Mouse (Mus musculus): Measurements from ENCODE around the gene Supt3.

The Supt3 gene

DNA sequence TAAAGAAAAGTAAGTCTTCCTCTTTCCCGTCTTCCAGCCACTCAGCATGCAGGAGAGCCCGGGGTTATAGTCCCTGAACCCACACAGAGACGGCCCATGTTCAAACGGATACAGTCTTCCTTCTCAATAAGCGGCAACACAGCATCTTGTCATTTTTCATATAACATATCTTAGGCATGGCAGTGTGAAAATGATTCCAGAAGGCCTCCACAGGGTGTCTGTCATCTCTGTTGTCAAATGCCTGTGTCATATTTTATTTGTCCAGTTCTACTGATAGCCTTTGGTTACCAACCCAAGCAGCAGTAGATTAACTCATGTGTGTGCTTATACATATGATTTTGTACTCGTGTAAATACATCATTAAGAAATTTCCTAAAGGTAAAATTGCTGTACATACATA, 270.3 kb downstream of the Supt3 start:
- no peak for DNase-seq (ENCODE audit: inconsistent age in 2 of 2, low spot score in 1 of 2)

DNA sequence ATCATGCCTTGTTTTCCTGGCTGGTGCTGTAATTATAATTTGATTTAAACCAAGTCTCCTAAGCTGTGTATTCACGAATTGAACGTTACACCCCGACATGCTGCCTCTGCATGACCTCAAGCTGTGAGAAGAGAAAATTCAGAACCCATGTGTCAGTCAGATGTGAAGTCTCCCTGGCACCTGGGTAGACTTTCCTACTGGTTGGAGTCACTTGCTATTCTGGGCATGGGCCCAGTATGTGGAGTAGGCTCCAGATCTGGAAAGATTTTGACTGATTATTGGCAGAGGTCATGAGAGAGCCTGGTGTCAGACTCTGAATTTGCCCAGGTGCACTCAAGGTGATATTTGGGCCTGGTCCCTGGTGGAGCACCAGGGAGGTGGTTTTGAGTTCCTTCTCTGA, 275.0 kb downstream of the Supt3 start:
- DNase-seq (ENCODE audit: inconsistent age in 2 of 2, low spot score in 1 of 2) = no peak

DNA sequence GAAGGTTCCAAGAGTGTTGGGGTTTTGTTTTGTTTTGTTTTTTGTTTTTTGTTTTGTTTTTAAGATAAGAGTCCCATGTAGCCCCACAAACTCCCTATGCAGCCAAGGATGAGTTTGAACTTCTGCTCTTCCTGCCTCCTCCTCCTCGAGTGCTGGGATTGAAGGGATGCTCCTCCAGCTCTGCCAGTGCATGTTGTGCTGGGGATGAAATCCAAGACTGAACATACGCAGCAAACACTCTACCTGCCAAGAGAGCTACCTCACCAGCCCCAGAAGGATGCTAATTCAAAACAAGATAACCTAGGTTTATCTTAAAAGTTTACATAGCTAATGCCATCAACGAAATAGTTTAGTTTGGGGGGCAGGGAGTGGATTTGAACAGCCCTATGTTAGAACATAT, 276.4 kb downstream of the Supt3 start:
- DNase-seq (ENCODE audit: inconsistent age in 2 of 2, low spot score in 1 of 2) = no peak

DNA sequence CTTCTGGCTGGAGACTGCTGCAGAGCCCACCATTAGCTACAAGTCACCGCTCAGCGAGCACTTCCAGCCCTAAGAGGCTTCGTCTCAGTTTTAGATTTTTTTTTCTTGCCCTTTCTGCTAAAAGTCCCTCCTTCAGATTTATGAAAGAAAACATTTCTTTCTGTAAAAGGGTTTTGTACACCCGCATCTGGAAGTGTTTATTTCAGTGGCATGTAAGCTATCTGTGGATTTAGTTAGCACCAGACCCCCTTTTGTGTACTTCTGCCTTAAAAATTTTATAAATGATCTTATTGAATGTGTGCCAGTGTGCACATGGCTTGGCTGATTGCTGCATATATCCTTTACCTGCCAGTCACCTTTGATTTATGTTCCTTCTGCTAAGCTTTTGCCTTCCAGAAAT, 277.6 kb downstream of the Supt3 start:
- DNase-seq (ENCODE audit: inconsistent age in 2 of 2, low spot score in 1 of 2) = no peak

DNA sequence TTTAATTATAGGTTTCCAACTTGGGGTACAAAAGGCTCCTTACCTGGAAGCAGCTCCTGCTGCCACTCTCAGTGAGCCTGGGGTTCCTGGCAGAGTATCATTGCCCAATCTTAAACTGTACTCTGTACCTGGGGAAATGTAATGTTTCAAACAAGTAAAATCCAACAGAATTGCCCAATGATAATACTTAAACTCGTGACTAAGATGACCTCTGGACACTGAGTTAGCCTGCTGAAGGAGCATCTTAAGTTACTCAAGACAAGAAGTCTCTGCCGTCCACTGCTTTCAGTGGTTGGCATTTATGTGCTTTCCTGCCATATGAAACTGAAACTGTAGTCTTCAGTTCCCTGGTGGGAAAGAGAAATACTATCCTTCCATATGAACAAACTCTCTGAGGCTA, 279.9 kb downstream of the Supt3 start:
- DNase-seq (ENCODE audit: inconsistent age in 2 of 2, low spot score in 1 of 2) = no peak

DNA sequence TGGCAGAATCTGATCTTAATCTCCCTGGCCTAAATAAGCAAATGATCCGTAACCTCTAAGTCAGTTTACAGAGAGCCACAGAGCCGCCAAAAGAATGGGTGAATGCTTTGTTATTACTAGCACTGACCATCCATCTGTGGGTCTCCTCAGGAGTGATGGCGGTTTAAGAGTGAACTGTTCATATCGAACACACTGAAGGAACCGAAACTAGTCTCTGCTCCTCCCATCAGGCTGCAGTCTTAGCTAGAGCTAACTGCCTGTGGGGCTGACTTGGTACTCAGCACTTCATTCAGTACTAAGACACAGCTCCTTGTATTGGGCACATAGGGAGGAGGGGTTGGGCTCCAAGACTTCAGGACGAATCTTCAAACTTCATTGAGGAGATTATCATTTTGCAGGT, 280.8 kb downstream of the Supt3 start:
- no peak for DNase-seq (ENCODE audit: inconsistent age in 2 of 2, low spot score in 1 of 2)

DNA sequence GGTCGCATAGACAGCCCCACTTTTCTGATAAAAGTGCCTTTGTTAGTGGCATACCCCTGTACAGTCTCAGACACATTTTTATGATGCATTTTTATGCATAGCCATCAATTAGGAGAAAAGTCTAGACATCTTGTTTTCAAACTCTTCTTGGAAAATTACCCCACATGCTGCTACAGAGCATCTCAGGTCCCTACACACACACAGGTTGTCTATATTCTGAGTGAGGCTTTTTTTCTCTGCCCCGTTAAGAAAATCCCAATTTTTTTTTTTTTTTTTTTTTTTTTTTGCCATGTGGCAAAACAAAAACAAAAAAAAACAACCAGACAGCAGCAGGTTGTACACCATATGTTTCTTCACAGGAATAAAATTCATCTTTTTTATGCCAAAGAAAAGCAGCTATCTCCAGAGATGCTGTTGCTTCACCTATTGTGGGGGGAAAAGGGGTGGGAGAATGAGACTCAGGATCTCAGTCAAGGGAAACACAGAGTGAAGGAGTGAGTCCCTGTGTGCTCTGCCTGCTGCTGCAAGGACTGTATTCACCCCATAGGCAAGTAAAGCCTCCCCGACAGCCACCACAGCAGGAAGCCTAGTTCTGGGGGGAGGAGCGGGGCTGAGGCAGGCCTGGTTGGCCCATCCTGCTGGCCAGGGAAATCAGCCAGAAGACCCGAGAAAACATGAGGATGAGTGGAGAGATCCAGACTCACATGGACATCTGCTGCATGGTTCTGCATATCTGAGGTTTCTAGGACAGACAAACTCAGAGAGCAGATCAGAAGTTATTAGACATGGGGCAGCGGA, 281.8 kb downstream of the Supt3 start:
- DNase-seq (ENCODE audit: inconsistent age in 2 of 2, low spot score in 1 of 2) = no peak

DNA sequence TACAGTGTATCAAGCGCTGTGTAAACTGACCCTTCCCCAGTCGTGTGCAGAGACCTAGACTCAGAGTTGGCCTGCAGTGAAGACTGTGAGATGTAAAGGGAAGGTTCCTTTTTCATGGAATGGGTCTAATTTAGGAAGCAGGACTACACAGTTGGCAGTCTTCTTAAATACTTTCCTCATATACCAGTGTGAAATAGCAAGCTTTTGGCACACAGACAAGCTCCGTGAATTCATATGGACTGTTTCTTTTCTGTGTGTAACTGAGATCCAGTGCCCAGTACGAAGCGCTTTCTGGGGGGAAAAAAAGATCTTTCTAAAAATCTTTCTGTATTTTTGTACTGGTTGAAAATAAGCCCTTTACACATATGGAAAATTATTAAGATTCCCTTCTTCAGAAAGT, 286.8 kb downstream of the Supt3 start:
- DNase-seq (ENCODE audit: inconsistent age in 2 of 2, low spot score in 1 of 2) = no peak

DNA sequence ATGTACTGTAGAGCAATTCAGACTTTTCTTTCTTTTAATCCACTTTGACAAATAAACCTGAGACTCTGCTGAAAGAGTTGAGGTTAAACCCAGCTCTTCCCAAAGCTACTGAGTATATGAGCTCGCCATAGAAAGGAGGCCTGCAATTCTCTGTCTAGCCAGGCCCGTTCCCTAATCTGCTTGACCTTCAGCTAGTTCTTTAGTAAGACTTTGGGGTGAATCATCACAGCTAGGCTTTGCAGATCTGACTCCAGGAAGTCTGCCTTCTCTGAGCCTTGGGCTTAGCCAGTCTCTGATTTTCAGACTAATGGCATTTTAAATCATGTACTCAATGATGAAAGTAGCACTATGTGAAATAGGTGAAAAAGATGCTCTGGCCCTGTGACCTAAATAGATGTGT, 288.5 kb downstream of the Supt3 start:
- peak; percentile 59 to 83 for DNase-seq (ENCODE audit: inconsistent age in 2 of 2, low spot score in 1 of 2)

DNA sequence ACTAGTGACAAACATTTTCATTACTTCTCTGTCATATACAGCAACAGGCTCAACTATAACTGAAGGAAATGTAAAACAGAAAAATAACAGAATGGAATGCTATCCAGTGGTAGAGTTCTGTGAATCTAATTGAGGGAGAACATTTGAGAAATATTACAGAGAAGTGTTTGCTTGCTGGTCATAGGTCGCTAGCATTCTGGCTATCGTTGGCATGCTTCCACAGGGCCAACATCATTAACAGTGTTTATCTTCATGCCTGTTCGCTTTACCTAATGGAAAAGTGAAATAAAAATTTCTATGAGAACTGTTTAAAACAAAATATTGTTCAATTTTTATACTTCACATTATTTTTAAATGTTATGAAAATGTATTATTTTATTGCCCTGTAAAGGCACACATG, 290.5 kb downstream of the Supt3 start:
- no peak for DNase-seq (ENCODE audit: inconsistent age in 2 of 2, low spot score in 1 of 2)

DNA sequence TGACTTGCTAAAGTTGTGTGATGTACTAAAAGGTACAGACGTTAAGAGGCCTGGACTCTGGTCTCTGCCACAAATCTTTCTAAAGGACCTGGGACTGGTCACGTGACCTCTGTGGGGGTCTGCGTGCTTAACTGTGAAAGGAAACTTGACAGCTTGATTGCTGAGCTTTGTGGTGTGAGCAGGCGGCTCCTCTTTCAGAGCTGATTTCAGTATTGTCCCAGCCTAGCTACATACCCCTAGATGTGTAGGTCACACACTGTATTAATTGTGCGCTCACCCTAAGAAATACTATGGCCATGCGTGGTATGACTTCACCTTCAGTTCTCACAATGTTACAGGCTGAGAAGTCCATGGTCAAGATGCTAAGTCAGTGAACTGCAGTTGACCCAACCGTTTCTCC, 291.4 kb downstream of the Supt3 start:
- DNase-seq (ENCODE audit: inconsistent age in 2 of 2, low spot score in 1 of 2) = no peak

DNA sequence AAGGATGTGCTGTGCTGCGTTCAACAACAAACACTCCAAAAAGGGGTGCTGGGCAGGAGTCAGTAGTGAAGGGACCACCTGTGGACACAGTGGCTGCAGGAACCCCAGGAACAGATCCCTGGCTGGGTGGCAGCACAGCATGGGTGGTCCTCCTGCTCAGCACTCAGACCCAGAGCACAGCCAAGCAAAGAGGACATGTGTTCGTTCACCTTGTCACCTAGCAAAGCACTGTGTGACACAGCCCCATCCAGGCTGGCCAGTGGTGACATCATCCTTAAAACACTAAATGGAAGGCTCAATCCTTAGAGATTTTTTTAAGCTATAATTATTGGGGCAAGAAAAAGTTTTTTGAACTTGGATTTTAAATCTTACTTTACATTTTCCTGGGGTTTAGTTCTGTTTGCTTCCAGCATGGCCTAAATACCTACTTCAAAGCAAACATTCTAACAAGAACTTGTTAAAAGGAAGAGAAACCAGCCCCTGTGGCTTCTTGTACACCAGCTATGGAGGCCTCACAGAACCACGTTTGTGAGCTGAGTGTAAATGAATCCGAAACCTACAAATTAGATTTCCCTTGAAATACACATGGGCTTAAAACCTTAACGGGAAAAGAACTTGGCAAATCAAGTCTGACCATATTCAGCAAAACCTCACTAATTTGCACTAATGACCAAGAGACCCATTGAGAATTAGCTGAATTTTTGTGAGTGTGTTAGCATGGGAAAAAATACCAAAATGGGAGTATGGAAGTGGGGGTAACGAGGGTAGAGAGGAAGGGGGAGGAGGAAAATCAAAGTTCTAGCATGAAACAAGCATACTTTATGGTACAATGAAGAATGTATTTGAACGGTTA, 295.8 kb downstream of the Supt3 start:
- DNase-seq (ENCODE audit: inconsistent age in 2 of 2, low spot score in 1 of 2) = no peak

DNA sequence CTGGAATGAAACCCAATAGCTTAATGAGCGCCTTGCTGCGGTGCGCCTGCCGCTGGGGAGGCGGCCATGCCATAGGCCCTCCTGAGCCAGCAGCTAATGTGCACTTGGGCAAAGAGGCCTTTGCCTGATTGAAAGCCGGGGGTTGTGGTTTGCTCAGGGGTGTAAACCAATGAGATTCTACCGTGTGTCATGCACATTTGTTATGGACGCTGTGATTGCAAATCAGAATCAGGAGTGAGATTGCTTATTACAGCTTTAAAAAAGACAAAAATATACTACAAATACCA, 296.3 kb downstream of the Supt3 start:
- no peak for DNase-seq (ENCODE audit: inconsistent age in 2 of 2, low spot score in 1 of 2)

DNA sequence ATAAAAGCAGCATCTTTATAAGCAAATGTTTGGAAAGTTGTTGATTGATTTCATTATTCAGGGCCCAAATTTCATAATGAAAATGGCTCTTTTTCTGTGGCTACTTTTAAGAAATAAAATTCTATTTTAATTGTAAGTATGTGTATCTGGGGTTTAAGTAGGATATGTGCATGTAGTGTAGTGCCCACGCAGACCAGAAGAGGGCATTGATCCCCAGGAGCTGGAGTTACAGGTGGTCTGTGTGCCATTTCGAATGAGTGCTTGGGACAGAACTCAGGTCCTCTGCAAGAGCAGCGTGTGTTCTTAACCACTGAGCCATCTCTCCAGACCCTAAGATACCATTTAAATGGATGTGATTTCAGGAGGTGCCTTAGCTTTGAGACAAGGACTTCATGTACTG, 296.8 kb downstream of the Supt3 start:
- DNase-seq (ENCODE audit: inconsistent age in 2 of 2, low spot score in 1 of 2) = no peak

DNA sequence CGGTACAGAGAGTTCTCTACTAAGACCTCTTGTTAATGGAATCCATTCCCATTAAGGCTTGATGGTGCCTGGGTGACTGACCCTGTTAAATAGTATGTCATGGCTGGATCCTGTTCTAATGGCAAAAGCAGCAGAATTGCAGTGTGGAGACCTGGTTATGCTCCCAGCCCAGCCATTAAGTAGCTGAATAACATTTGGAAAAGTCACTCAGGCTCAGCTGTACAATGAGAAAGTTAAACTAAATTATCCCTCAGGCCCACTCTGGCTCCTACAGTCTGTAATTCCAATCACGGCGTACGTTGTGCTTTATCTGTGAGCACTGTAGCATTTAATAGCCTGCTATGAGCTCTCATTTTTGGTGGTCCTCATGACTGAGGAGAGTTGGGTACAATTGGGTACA, 300.0 kb downstream of the Supt3 start:
- no peak for DNase-seq (ENCODE audit: inconsistent age in 2 of 2, low spot score in 1 of 2)

DNA sequence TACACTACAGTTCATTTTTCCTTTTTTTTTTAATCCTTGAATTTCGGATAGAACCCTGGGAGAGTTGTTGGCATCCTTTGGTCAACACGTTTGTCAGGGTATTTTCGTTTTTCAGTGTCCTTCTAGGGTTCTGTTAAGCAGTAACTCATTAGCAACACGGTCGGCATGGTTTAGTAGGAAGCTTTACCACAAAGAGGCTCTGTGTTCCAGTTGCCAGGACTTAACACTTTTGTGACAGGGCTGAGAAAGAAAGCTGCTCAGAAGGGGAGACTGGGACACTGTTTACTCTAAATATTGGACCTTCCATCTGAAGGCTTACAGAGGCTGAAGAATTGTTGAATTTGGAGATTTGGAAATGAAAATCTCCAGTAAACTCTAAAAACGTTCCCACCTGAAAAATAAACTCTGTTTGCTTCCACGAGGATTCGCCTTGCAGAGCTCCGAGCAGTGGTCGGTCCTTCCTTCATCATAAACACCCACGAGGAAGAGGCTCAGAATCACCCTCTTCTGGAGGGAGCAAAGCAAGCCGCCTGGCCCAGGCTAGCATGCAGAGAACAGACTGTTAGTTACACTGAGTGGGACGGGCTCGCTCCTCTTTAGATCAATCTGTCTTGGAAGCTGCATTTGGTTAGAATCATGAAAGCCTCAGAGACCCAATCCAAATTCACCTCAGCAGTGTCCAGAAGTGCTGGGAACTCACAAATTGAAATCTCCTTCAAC, 301.1 kb downstream of the Supt3 start:
- DNase-seq (ENCODE audit: inconsistent age in 2 of 2, low spot score in 1 of 2) = no peak

DNA sequence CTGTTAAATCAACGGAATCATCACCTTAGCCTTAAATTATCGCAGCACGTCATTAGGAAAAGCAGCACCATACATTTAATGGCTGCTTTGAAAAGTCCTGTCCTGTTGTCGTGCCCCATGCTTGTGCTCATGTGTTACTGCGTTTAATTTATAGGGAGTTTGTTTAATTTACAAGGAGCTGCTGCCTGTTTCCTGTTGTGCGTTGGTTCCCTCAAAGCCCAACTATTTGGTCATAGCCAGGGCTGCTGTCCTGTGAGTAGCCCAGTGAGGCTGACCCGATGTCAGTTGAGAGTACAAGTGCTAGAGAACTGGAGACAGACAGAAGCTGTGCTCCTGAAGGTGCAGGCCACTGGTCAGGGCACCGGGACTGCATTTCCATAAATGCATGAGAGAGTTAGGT, 304.6 kb downstream of the Supt3 start:
- no peak for DNase-seq (ENCODE audit: inconsistent age in 2 of 2, low spot score in 1 of 2)

DNA sequence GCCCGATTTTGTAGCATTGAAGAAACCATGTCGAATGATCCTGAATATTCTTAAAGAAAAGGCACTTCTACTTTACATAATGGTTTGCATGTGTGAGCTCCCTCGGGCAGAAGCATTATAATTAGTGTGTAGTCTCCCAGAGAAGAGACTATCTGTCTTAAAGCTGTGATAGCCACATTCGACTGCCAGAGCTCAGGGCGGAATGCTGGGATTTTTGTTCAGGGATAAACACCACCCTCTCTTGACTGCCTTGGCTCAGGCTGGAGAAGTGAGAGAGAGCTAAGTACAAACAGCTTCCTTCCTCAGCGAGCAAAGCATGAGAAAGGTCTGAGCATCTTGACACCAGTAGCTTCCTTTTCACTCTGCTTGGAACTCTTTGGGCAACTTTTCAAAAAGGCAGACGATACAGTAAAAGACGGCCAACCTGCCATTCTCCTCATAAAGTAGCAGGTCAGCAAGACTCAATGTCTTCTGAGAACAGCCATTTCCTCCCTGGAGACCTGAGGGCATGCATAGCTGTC, 305.1 kb downstream of the Supt3 start:
- DNase-seq (ENCODE audit: inconsistent age in 2 of 2, low spot score in 1 of 2) = no peak

DNA sequence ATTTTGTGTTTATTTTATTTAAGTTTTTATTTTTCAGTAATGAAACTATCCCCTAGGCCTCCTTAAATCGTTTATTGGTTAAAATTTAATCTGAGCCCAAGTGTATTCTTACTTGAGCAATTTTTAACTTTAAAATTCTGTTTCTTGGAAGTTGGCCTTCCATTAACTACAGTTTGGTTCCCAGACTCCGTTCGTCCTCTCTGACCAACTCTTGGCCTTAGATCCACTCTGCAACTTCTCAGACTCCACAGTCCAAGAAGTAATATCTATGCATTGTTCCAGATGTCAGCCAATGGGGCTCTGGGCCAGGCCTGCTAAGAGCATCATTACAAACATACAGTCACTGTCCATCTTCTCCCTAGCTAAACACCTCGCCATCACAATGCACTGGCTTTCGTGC, 309.4 kb downstream of the Supt3 start:
- peak in 1 of 2 experiments; percentile 27 for DNase-seq (ENCODE audit: inconsistent age in 2 of 2, low spot score in 1 of 2)

DNA sequence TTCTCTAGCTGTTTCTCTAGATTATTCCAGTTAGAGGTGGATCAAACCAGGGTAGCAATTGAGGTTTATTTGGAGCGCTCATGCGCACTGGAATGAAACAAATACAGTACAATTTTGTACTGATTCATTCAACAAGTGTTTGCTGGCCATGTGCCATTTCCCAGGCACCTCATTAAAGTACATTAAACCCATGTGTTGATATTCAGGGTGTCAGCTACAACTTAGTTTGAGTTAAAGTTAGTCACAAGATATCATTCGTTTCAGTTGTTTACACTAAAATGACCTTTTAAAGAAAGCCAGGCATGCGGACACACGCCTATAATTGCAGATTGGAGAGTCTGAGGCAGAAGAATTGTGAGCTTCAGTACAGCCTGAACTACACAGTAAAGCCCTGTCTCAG, 310.1 kb downstream of the Supt3 start:
- DNase-seq (ENCODE audit: inconsistent age in 2 of 2, low spot score in 1 of 2) = peak; percentile 11 to 40

DNA sequence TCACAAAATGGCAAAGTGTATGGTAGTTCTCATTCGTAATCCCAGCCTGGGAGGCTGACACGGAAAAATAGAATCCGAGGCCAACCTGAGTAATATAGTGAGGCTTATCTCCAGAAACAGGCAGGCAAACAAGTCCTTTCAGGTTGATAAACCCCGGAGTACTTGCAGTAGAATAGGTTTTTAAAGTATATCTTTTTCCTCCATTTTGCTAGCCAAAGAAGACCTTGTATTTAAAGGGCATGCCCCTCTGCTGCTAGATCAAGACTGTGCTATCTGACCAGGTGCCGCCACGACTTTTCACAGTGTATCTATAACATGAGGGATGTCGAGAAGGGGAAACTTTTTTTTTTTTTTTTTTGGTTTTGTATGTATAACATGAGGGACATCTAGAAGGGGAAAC, 324.1 kb downstream of the Supt3 start:
- DNase-seq (ENCODE audit: inconsistent age in 2 of 2, low spot score in 1 of 2) = no peak

DNA sequence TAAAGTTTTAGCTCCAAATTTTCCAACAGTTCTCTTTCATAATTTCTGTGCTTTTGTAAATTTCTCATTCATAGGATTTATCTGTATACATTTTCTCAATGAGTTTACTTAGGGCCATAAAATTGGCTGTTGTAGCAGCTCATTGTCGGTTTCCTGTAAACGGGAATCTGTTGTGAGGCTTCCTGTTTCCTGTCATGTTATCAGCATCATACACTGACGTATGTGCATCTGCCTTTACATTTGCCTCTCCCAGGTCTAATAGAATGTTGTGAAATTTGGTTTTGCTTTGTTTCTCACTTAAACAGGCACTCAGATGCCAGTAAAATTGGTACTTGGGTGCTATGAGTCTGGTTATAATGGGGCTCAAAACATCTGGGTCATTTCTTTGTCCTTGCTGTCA, 338.4 kb downstream of the Supt3 start:
- no peak for DNase-seq (ENCODE audit: inconsistent age in 2 of 2, low spot score in 1 of 2)

Data from adrenal gland, adult (tissue).